Mouse (Mus musculus) heart, postnatal 14 days (tissue): ENCODE results near the gene Hal. TPM values are rescaled to one million over a fixed set of nuclear protein-coding genes. Genes with fewer than 3 reads are reported as not detected.
"Not testable (repeated sequence)": the region's sequence is repeated elsewhere in the genome, so short reads cannot be mapped to it uniquely, and the experiment has no call there.

Experiments used
- DNase-seq, 2 experiments: peaks; one replicate each; pipeline ENCODE4 v3.0.0; 2021 to 2022
- intact Hi-C: fragments of 180-260 bp; cut with DNase I; formaldehyde crosslinking; loops from one replicate; pipeline ENCODE4 v1.15.1; 2025
- total RNA-seq, 2 experiments: library from RNA; stranded (reverse); gene quantifications; 2 replicates each; pipeline ENCODE4 v1.2.3; 2021

The Hal gene
- total RNA-seq, 2 experiments from 2014 or later, result 0.38 to 0.44 TPM

DNA sequence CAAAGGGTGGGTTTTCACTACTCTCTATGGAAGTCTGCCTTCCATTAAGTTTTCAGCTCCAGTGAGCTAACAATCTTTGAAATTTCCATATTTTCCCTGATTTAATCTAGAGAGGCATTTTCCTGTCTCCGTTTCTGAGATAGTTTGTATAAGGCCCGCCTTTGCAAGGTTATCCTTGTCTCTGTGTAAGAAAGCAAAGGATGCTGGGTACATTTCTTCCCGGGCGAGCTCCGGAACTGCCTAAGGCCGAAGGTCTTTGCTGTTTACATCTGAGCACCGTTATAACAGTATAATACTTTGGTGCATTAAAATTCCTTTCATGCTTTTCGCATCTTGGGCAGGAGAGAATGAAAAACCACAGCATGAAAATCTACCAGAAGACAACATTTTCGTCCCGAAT, 61.3 kb downstream of the Hal start:
- intact Hi-C loops, result loop anchor here (2.0 to 10.0 kb wide), 3 partner anchors 63 to 505 kb away; no protein-coding TSS in a partner anchor

GRCm38 (mm10) chr10:93552596-93552995, 64.0 kb downstream of the Hal start:
- intact Hi-C loops, result no loop called here
- no peak for DNase-seq

More for the DNA sequence above, 61.3 kb downstream of the Hal start:
- no peak for DNase-seq

GRCm38 (mm10) chr10:93557971-93558370, 69.4 kb downstream of the Hal start:
- intact Hi-C loops, result not testable (repeated sequence)

DNA sequence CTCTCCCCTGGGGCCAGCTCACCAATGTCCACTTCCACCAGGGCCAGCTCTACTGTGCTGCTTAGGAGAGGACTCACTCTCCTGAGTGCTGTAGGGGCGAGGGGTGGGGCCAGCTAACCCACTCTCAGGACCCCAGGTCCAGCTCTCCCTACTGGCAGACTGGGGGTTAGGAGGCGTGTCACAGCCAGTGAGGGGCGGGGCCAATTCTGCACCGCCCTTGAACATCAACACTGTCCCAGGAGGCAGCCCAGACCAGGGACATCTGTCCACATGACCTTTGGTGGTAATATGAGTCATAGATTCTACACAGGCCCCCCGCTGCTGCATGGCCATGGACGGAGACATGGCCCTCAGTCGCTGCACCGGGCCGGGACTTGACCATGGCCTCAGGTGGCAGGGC, 71.2 kb downstream of the Hal start:
- intact Hi-C loops, result no loop called here
- DNase-seq, result no peak

More at GRCm38 (mm10) chr10:93557971-93558370, 69.4 kb downstream of the Hal start:
- DNase-seq, result not testable (repeated sequence)

GRCm38 (mm10) chr10:93564518-93565090, 76.0 kb downstream of the Hal start:
- no peak for DNase-seq
- intact Hi-C loops, result no loop called here

- DNase-seq, result no peak
- intact Hi-C loops, result no loop called here
These were observed 78.5 kb downstream of the Hal start for GRCm38 (mm10) chr10:93567066-93567465.

DNA sequence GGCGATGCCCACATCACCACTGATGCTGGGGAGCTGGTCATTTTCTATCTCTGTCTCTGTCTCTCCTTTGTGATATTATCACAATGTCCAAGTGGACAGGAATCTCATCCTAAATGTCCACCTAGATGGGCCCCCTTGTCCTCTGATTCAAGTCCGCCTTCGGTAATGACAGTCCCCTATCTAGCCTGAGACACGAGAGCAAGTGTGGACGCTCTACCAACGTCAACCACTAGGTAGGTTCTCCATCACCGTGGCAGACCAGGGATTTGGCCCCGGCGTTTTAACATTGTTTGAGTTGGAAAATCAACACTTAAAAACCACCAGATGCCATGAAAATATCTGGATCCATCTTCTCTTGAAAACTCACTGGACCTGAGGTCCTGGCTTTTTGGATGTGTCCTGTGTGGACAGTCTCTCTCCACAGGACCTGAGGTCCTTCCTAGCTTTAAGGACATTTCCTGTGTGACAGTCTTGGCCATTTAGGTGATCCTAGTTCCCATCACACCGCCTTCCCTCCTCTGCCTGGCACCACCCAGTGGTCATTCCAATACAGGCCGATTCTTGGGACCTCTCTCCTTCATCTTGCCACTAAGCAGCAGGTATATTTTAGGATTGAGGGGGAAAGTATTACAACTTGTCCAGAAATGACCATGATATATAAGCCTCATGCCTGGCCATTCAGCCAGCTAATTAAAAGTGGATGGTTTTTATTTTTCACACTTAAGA, 79.4 kb downstream of the Hal start:
- intact Hi-C loops, result no loop called here
- DNase-seq, result no peak

DNA sequence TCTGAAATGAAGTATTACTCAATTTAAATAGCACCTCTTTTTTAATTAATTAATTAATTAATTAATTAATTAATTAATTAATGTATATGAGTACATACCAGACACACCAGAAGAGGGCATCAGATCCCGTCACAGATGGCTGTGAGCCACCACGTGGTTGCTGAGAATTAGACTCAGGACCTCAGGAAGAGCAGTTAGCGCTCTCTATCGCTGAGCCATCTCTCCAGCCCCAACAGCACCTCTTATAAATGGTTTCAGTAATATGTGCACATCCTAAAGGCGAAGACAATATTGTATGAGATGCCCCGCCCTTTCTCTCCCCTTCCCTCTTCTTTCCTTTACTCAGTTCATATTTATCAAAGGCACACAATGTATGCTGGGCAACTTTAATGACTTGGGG, 80.1 kb downstream of the Hal start:
- intact Hi-C loops, result no loop called here
- no peak for DNase-seq

Other genes starting within 250 kb of the Hal start
- gene Elk3, start 177.6 kb upstream of the Hal start, total RNA-seq, result 10 to 100 TPM; 64.1 to 67.2 TPM
- gene Lta4h, start 35.4 kb upstream of the Hal start, total RNA-seq, result 10 to 100 TPM; 41.6 to 46.0 TPM
- gene Amdhd1, start 51.3 kb downstream of the Hal start, total RNA-seq, result not detected
- not detected for gene Ccdc38, start 51.9 kb downstream of the Hal start, total RNA-seq
- gene Snrpf, start 100.9 kb downstream of the Hal start, total RNA-seq, result 10 to 100 TPM in 1 of 2 experiments, 1 to 10 TPM in 1; 9.5 to 10.1 TPM
- 10 to 100 TPM; 18.0 to 18.4 TPM for gene Ntn4, start 151.9 kb downstream of the Hal start, total RNA-seq